Mouse (Mus musculus) ES-Bruce4 (cell line): ENCODE measurements around the gene Stmn1.

Source experiments
- CTCF ChIP-seq: IDR thresholded peaks from one replicate; pipeline ENCODE4 v1.8.1; 2011; ENCODE audit warnings: low read depth, low read length
- EP300 ChIP-seq: IDR thresholded peaks from 2 replicates; pipeline ENCODE4 v1.6.1; 2011; ENCODE audit warnings: low read depth, low read length; ENCODE audit not compliant: insufficient read depth
- POLR2A ChIP-seq: IDR thresholded peaks from one replicate; pipeline ENCODE4 v1.8.1; 2011; ENCODE audit warnings: low read length; ENCODE audit not compliant: insufficient read depth

- TF ChIP-seq POLR2A = no peak
- no peak for TF ChIP-seq CTCF
- TF ChIP-seq EP300 = no peak
Measured at GRCm38 (mm10) chr4:134476899-134477298, 8.8 kb downstream of the Stmn1 start.
